Mouse (Mus musculus): ENCODE data around the gene Cdkn1c. TPM values are rescaled to one million over a fixed set of nuclear protein-coding genes. Genes with fewer than 3 reads are reported as not detected.

Gene Cdkn1c
- polyA plus RNA-seq, 1 experiment = 10.3 TPM

DNA sequence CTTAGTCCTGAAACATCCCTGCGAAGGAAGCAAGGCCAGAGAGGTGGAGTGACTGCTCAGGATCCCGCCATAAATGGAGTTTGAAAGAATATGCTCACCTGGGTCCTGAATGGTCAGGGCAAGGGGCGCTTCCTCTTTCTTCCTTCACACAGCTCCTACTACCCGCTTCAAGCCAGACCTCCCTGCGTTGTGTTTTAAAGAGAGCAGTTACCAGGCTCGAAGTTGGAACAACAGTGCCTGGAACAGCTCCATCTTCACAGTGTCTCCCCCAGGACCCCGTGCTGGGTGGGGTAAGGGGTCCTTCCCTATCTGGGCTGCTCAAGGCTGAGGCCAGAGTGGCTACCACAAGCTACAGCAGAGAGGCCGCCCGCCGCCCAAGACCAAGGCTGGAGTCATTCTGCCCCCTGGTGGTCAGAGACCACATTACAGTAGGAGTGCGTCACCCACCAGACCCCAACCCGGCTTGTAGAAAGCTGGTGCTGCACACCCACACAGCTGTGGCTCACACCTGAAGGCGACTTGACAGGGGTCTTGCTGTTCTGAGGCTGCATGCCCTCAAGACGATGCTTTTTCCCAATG, 5.3 kb upstream of the Cdkn1c start:
- H3K36me3 ChIP-seq (ENCODE audit: control insufficient read depth, insufficient read depth, low read length) = no peaks in the 10 kb centered on the region
- peak; percentile 77 for DNase-seq
- no peak overlapping the region for H3K27ac ChIP-seq (ENCODE audit: control insufficient read depth, insufficient read depth, low read length)
- H3K4me3 ChIP-seq (ENCODE audit: control insufficient read depth, insufficient read depth, low read length) = no peak overlapping the region
- 11% methylated on average over 14 of the region's 14 CpGs for WGBS
- H3K27me3 ChIP-seq (ENCODE audit: control insufficient read depth, insufficient read depth, low read length) = peaks cover 13% of the 10 kb centered on the region
- peaks cover 11% of the 10 kb centered on the region for H3K4me1 ChIP-seq (replicated peaks; ENCODE audit: control insufficient read depth, insufficient read depth, low read length)
- TF ChIP-seq CTCF (IDR thresholded peaks at IDR 0.05; ENCODE audit: borderline replicate concordance, control insufficient read depth, extremely low read depth, insufficient read depth, low read length, poor library complexity) = peak; percentile 93
- TF ChIP-seq POLR2A (IDR thresholded peaks at IDR 0.05; ENCODE audit: control insufficient read depth, extremely low read depth, insufficient read depth, low read length, poor library complexity) = no peak

GRCm38 (mm10) chr7:143464811-143465560, 4.1 kb upstream of the Cdkn1c start:
- WGBS = 28% methylated on average over 56 of the region's 56 CpGs
- peaks cover 15% of the 10 kb centered on the region for H3K27me3 ChIP-seq (ENCODE audit: control insufficient read depth, insufficient read depth, low read length)
- DNase-seq = peak; percentile 25
- H3K4me1 ChIP-seq (replicated peaks; ENCODE audit: control insufficient read depth, insufficient read depth, low read length) = peaks cover 18% of the 10 kb centered on the region
- no peaks in the 10 kb centered on the region for H3K36me3 ChIP-seq (ENCODE audit: control insufficient read depth, insufficient read depth, low read length)
- H3K27ac ChIP-seq (ENCODE audit: control insufficient read depth, insufficient read depth, low read length) = no peak overlapping the region
- TF ChIP-seq POLR2A (IDR thresholded peaks at IDR 0.05; ENCODE audit: control insufficient read depth, extremely low read depth, insufficient read depth, low read length, poor library complexity) (no peak), CTCF (IDR thresholded peaks at IDR 0.05; ENCODE audit: borderline replicate concordance, control insufficient read depth, extremely low read depth, insufficient read depth, low read length, poor library complexity) (no peak)
- H3K4me3 ChIP-seq (ENCODE audit: control insufficient read depth, insufficient read depth, low read length) = peak overlapping the region; percentile 17; the same call in 1 of the 2 replicates

DNA sequence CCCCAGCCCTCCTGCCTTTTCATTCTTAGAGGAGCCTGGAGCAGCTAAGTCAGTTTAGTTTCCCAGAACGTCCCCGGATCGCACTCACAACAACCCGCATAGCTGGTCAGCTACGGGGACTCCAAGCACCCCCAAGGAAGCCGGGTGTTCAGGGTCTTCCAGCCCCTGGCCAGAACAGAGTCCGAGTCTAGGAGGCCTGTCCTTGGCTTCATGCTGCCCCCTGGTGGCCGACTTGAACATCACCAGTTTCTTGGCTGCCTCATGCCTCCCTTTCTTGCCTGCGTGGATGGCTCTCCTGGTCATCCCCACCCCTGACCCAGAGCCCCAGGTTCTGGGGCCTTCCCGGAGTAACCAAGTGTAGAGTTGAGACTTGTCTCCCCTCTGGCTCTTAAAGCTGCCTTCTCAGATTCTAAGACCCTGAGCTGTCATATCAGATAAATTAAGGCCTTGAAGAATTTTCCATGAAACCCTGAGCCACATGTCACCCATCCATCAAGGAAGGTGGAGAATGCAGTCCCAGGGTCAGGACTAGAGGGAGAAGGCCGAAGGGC, 3.1 kb upstream of the Cdkn1c start:
- TF ChIP-seq CTCF (IDR thresholded peaks at IDR 0.05; ENCODE audit: borderline replicate concordance, control insufficient read depth, extremely low read depth, insufficient read depth, low read length, poor library complexity) (peak; percentile 87), POLR2A (IDR thresholded peaks at IDR 0.05; ENCODE audit: control insufficient read depth, extremely low read depth, insufficient read depth, low read length, poor library complexity) (no peak)
- H3K36me3 ChIP-seq (ENCODE audit: control insufficient read depth, insufficient read depth, low read length) = no peaks in the 10 kb centered on the region
- no peak overlapping the region for H3K27ac ChIP-seq (ENCODE audit: control insufficient read depth, insufficient read depth, low read length)
- H3K27me3 ChIP-seq (ENCODE audit: control insufficient read depth, insufficient read depth, low read length) = peaks cover 19% of the 10 kb centered on the region
- WGBS = 19% methylated on average over 11 of the region's 11 CpGs
- DNase-seq = peak; percentile 68
- no peak overlapping the region for H3K4me3 ChIP-seq (ENCODE audit: control insufficient read depth, insufficient read depth, low read length)
- H3K4me1 ChIP-seq (replicated peaks; ENCODE audit: control insufficient read depth, insufficient read depth, low read length) = peaks cover 18% of the 10 kb centered on the region

DNA sequence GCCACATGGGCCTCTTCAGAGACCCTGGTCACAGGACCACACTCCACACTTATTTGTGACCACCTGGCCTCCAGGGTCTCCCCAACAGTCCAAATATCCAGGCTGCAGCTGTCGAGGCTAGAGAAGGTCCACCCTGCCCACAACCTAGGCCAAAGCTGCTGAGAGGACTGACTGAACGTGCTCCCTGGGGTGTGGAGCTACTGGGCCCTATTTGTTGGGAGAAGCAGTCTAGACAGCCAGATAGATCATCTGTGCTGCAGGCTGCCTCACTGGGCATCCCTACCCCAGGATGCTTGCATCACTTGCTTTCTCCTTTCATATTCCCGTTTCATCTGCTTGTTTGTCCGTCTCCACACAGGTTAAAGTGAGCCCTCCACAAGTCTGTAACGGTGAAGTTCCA, 1.7 kb upstream of the Cdkn1c start:
- Histone ChIP-seq H3K36me3 (ENCODE audit: control insufficient read depth, insufficient read depth, low read length) (no peaks in the 10 kb centered on the region), H3K27me3 (ENCODE audit: control insufficient read depth, insufficient read depth, low read length) (peaks cover 19% of the 10 kb centered on the region), H3K4me1 (replicated peaks; ENCODE audit: control insufficient read depth, insufficient read depth, low read length) (peaks cover 18% of the 10 kb centered on the region), H3K4me3 (ENCODE audit: control insufficient read depth, insufficient read depth, low read length) (no peak overlapping the region), H3K27ac (ENCODE audit: control insufficient read depth, insufficient read depth, low read length) (no peak overlapping the region)
- TF ChIP-seq POLR2A (IDR thresholded peaks at IDR 0.05; ENCODE audit: control insufficient read depth, extremely low read depth, insufficient read depth, low read length, poor library complexity) (no peak), CTCF (IDR thresholded peaks at IDR 0.05; ENCODE audit: borderline replicate concordance, control insufficient read depth, extremely low read depth, insufficient read depth, low read length, poor library complexity) (no peak)
- DNase-seq = no peak
- 84% methylated on average over 5 of the region's 5 CpGs for WGBS

GRCm38 (mm10) chr7:143461920-143462319, 1.1 kb upstream of the Cdkn1c start:
- H3K4me1 ChIP-seq (replicated peaks; ENCODE audit: control insufficient read depth, insufficient read depth, low read length) = peaks cover 18% of the 10 kb centered on the region
- TF ChIP-seq CTCF (IDR thresholded peaks at IDR 0.05; ENCODE audit: borderline replicate concordance, control insufficient read depth, extremely low read depth, insufficient read depth, low read length, poor library complexity) (no peak), POLR2A (IDR thresholded peaks at IDR 0.05; ENCODE audit: control insufficient read depth, extremely low read depth, insufficient read depth, low read length, poor library complexity) (no peak)
- H3K4me3 ChIP-seq (ENCODE audit: control insufficient read depth, insufficient read depth, low read length) = no peak overlapping the region
- DNase-seq = no peak
- WGBS = 57% methylated on average over 11 of the region's 11 CpGs
- H3K27me3 ChIP-seq (ENCODE audit: control insufficient read depth, insufficient read depth, low read length) = peaks cover 19% of the 10 kb centered on the region
- H3K27ac ChIP-seq (ENCODE audit: control insufficient read depth, insufficient read depth, low read length) = no peak overlapping the region
- H3K36me3 ChIP-seq (ENCODE audit: control insufficient read depth, insufficient read depth, low read length) = no peaks in the 10 kb centered on the region

- Histone ChIP-seq H3K27ac (ENCODE audit: control insufficient read depth, insufficient read depth, low read length) (no peak overlapping the region), H3K36me3 (ENCODE audit: control insufficient read depth, insufficient read depth, low read length) (no peaks in the 10 kb centered on the region), H3K4me1 (replicated peaks; ENCODE audit: control insufficient read depth, insufficient read depth, low read length) (peaks cover 18% of the 10 kb centered on the region), H3K27me3 (ENCODE audit: control insufficient read depth, insufficient read depth, low read length) (peaks cover 19% of the 10 kb centered on the region), H3K4me3 (ENCODE audit: control insufficient read depth, insufficient read depth, low read length) (peak overlapping the region; percentile 40)
- 49% methylated on average over 24 of the region's 32 CpGs for WGBS
- TF ChIP-seq CTCF (IDR thresholded peaks at IDR 0.05; ENCODE audit: borderline replicate concordance, control insufficient read depth, extremely low read depth, insufficient read depth, low read length, poor library complexity) (no peak), POLR2A (IDR thresholded peaks at IDR 0.05; ENCODE audit: control insufficient read depth, extremely low read depth, insufficient read depth, low read length, poor library complexity) (no peak)
- DNase-seq = no peak
Observed at GRCm38 (mm10) chr7:143461294-143461870, 532 bp upstream of the Cdkn1c start.
